Mouse (Mus musculus) heart, postnatal 0 days (tissue): ENCODE results near the gene Nkx1-1. TPM values are rescaled to one million over a fixed set of nuclear protein-coding genes. Genes with fewer than 3 reads are reported as not detected.

ENCODE experiments used
- ATAC-seq: fragments of 200-750 bp; cut with Nextera tagmentation; 2 replicates; pipeline ENCODE4 v1.8.0; 2017; ENCODE audit warnings: low read depth, moderate number of reproducible peaks, moderate library complexity; ENCODE audit not compliant: insufficient read depth
- DNase-seq: peaks from one replicate; pipeline ENCODE4 v3.0.0-alpha.2; 2016; ENCODE audit warnings: low spot score
- H3K27ac ChIP-seq: fragments of 300-500 bp; sonication (generic); 2 replicates; pipeline ENCODE4 v1.5.1; 2014; ENCODE audit warnings: low read depth, mild to moderate bottlenecking
- H3K27me3 ChIP-seq: fragments of 300-500 bp; sonication (generic); 2 replicates; pipeline ENCODE4 v1.6.1; 2014; ENCODE audit warnings: low read length, mixed read lengths; ENCODE audit not compliant: control insufficient read depth, insufficient read depth
- H3K36me3 ChIP-seq: fragments of 300-500 bp; sonication (generic); replicated peaks from 2 replicates; pipeline ENCODE4 v1.6.1; 2014; ENCODE audit warnings: low read length, mixed read lengths; ENCODE audit not compliant: control insufficient read depth, insufficient read depth
- H3K4me1 ChIP-seq: fragments of 300-500 bp; sonication (generic); 2 replicates; pipeline ENCODE4 v1.6.1; 2014; ENCODE audit warnings: antibody characterized with exemption; ENCODE audit not compliant: control insufficient read depth, insufficient read depth
- H3K4me2 ChIP-seq: fragments of 300-500 bp; sonication (generic); 2 replicates; pipeline ENCODE4 v1.6.1; 2014; ENCODE audit warnings: low read depth, mild to moderate bottlenecking, low read length, moderate library complexity
- H3K4me3 ChIP-seq: fragments of 300-500 bp; sonication (generic); 2 replicates; pipeline ENCODE4 v1.5.1; 2014; ENCODE audit warnings: low read depth, low read length
- H3K9ac ChIP-seq: fragments of 300-500 bp; sonication (generic); replicated peaks from 2 replicates; pipeline ENCODE4 v1.6.1; 2014; ENCODE audit warnings: low read depth, low read length, mixed read lengths
- H3K9me3 ChIP-seq: fragments of 300-500 bp; sonication (generic); replicated peaks from 2 replicates; pipeline ENCODE4 v1.6.1; 2016; ENCODE audit warnings: low read length; ENCODE audit not compliant: control insufficient read depth
- CTCF ChIP-seq: IDR thresholded peaks from 2 replicates; pipeline ENCODE4 v1.5.1; 2016; ENCODE audit warnings: antibody characterized with exemption, control low read depth, low read depth
- EP300 ChIP-seq: IDR thresholded peaks from 2 replicates; pipeline ENCODE4 v1.6.1; 2016; ENCODE audit warnings: antibody characterized with exemption, low read depth
- WGBS: fragments of 180-500 bp; shearing (Covaris S2); extraction: QIAGEN DNeasy Blood & Tissue Kit; methylation state at CpG from one replicate; pipeline ENCODE4 v1.1.7; 2014; 5-methylcytosine and 5-hydroxymethylcytosine counted together
- polyA plus RNA-seq: library from polyadenylated mRNA; unstranded; fragments of >200 nt; fragmentation: Nextera tagmentation; extraction: Ambion mirVana; gene quantifications from 2 replicates; pipeline ENCODE4 v1.2.1, GENCODE M21; 2015
- total RNA-seq: library from RNA; depleted of rRNA; stranded (reverse); fragments of >200 nt; gene quantifications from 2 replicates; pipeline ENCODE4 v1.2.3, GENCODE M21; 2014; ENCODE audit warnings: low replicate concordance

The Nkx1-1 gene
- total and polyA plus RNA-seq, 2 experiments from 2014 or later: not detected

- 0% methylated on average over 4 of the region's 4 CpGs for WGBS
- Histone ChIP-seq H3K9ac (no peak overlapping the region), H3K4me2 (no peak overlapping the region), H3K36me3 (no peaks in the 10 kb centered on the region), H3K9me3 (no peaks in the 10 kb centered on the region), H3K27me3 (peaks cover 79% of the 10 kb centered on the region), H3K4me1 (peaks cover 10% of the 10 kb centered on the region; the same call in 1 of the 2 replicates), H3K27ac (no peak overlapping the region), H3K4me3 (no peak overlapping the region)
- ATAC-seq (no peak), DNase-seq (no peak)
- TF ChIP-seq CTCF: no peak
- TF ChIP-seq EP300: no peak
Observed at GRCm38 (mm10) chr5:33435941-33436340, 2.2 kb upstream of the Nkx1-1 start.

DNA sequence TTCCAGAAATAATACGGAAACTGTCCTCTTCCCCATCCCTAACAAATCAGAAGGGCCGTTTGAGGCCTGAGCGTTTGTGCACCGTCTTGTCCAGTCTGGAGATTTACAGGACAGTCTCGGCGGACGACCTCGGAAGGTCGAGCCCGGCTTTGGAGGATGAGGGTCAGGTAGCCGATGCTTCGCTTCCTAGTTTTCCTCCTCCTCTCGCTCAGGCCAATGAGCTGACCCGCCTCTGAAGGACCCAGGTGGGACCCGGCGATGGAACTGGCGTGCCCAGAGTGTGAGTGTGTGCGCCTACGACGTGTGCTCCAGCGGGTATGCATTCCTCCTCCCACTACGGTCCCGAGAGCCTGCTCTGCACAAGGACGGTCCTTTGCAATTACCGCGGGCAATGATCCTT is 1.4 kb upstream of the Nkx1-1 start:
- peaks cover 87% of the 10 kb centered on the region for H3K27me3 ChIP-seq
- H3K9me3 ChIP-seq: no peaks in the 10 kb centered on the region
- H3K4me1 ChIP-seq: peaks cover 10% of the 10 kb centered on the region; the same call in 1 of the 2 replicates
- no peak for TF ChIP-seq CTCF
- H3K4me3 ChIP-seq: peak overlapping the region; percentile 32; the same call in 1 of the 2 replicates
- DNase-seq (no peak), ATAC-seq (no peak)
- no peak overlapping the region for H3K27ac ChIP-seq
- H3K36me3 ChIP-seq: no peaks in the 10 kb centered on the region
- H3K9ac ChIP-seq: no peak overlapping the region
- 3% methylated on average over 26 of the region's 26 CpGs for WGBS
- peak overlapping the region; percentile 38; the same call in 1 of the 2 replicates for H3K4me2 ChIP-seq

GRCm38 (mm10) chr5:33434141-33434780 is 485 bp upstream of the Nkx1-1 start:
- WGBS: 1% methylated on average over 56 of the region's 60 CpGs
- Histone ChIP-seq H3K9ac (no peak overlapping the region), H3K4me3 (peak overlapping the region; percentile 32), H3K27ac (no peak overlapping the region), H3K9me3 (no peaks in the 10 kb centered on the region), H3K4me2 (peak overlapping the region; percentile 38), H3K27me3 (peaks cover 96% of the 10 kb centered on the region), H3K36me3 (no peaks in the 10 kb centered on the region), H3K4me1 (peaks cover 10% of the 10 kb centered on the region; the same call in 1 of the 2 replicates)
- ATAC-seq (no peak), DNase-seq (no peak)
- TF ChIP-seq EP300 (no peak), CTCF (no peak)

DNA sequence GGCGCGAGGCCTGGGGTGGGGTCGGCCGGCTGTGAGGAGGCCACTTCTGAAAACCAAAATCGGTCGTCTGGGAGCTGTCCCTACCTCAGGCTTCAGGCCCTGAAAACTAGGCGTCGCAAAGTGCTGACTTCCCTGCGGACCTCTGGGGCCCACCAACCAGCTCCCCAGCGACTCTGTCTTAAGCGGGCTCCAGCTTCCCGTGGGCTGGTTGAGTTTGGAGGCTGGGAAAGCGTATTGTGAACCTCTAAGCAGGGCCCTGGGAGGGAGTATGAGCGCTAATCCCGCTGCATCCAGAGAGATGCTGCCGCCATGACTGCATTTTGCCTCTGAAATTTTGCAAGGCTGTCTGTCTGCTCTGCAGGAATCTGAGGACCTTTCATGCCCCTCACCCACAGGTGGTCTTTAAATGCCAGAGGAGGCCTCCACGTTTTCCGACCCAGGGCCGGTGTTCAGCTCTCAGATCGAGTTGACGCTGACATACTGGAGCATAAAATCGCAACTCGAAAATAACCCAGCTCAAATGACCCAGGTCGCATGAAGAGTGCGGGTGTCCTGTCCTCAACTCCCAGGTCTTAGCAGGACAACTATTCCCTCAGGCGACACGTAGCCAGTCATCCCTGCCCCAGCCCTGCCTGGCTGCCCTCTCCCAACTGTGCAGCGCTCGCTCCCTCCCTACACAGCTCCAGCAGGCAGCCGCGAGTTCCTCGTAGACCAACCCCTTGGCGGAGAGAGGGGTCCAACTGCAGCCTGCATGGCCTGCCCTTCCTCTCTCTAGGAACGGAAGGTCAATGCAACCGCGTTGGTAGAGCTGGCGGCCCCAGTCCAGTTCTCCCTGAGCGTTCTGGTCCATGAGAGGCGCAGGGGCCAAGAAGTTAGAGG is 1.5 kb downstream of the Nkx1-1 start:
- Histone ChIP-seq H3K4me3 (0 out of 2 replicates have a peak overlapping the region, but pooled peaks have one; percentile 30), H3K4me1 (peaks cover 10% of the 10 kb centered on the region; the same call in 1 of the 2 replicates), H3K9me3 (no peaks in the 10 kb centered on the region), H3K27me3 (peaks cover 93% of the 10 kb centered on the region), H3K36me3 (no peaks in the 10 kb centered on the region), H3K4me2 (no peak overlapping the region), H3K27ac (no peak overlapping the region), H3K9ac (no peak overlapping the region)
- no peak for ATAC-seq
- WGBS: 2% methylated on average over 39 of the region's 39 CpGs
- no peak for DNase-seq
- no peak for TF ChIP-seq CTCF

GRCm38 (mm10) chr5:33431173-33432005 is 2.4 kb downstream of the Nkx1-1 start:
- Histone ChIP-seq H3K27ac (no peak overlapping the region), H3K4me2 (peak overlapping the region; percentile 56), H3K27me3 (peaks cover 84% of the 10 kb centered on the region), H3K9me3 (no peaks in the 10 kb centered on the region), H3K4me1 (peaks cover 10% of the 10 kb centered on the region; the same call in 1 of the 2 replicates), H3K4me3 (peak overlapping the region; percentile 30), H3K9ac (no peak overlapping the region), H3K36me3 (no peaks in the 10 kb centered on the region)
- WGBS: 1% methylated on average over 74 of the region's 77 CpGs
- DNase-seq (no peak), ATAC-seq (no peak)
- TF ChIP-seq CTCF: no peak
